Mouse (Mus musculus): ENCODE data around the gene Adgrl3.

DNA sequence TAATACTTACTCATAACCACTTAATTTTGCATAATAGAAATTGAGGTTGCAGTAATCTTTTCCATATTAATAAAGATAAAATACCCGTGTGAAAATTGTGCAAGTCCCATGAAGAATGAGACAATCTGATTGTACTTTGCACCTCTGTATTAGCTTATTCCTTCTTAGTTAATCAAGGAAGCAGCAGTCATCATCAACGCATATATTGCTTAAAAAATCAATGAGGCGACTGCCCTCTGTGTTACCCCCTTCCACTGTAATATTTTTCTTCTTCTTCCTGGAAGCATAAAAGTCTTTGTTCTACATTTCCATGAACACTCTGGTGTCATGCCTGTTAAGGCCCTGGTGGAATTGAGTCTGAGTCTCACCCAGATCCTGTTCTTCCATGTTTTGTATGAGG is 416.4 kb downstream of the Adgrl3 start:
- no peak for TF ChIP-seq EP300 (IDR thresholded peaks at IDR 0.05; ENCODE audit: low read depth)
- no peak for TF ChIP-seq CTCF (IDR thresholded peaks at IDR 0.05; ENCODE audit: low read depth)
